Mouse (Mus musculus) limb, embryonic 10.5 days (tissue): Measurements from ENCODE around the gene Mr1. TPM values are rescaled to one million over a fixed set of nuclear protein-coding genes. Genes with fewer than 3 reads are reported as not detected.

Experiments used
- DNase-seq: peaks from one replicate; pipeline ENCODE4 v3.0.0-alpha.2; 2017; ENCODE audit warnings: low spot score
- H3K27ac ChIP-seq: fragments of 300-500 bp; sonication (generic); 2 replicates; pipeline ENCODE4 v1.5.1; 2016; ENCODE audit warnings: mild to moderate bottlenecking
- H3K27me3 ChIP-seq: fragments of 300-500 bp; sonication (generic); 2 replicates; pipeline ENCODE4 v1.6.1; 2016; ENCODE audit warnings: low read depth, mild to moderate bottlenecking; ENCODE audit not compliant: poor library complexity, severe bottlenecking
- H3K36me3 ChIP-seq: fragments of 300-500 bp; sonication (generic); 2 replicates; pipeline ENCODE4 v1.6.1; 2016; ENCODE audit warnings: mild to moderate bottlenecking, moderate library complexity
- H3K4me1 ChIP-seq: fragments of 300-500 bp; sonication (generic); 2 replicates; pipeline ENCODE4 v1.6.1; 2016
- H3K4me3 ChIP-seq: fragments of 300-500 bp; sonication (generic); 2 replicates; pipeline ENCODE4 v1.5.1; 2016; ENCODE audit warnings: mild to moderate bottlenecking, moderate library complexity
- H3K9me3 ChIP-seq: fragments of 300-500 bp; sonication (generic); replicated peaks from 2 replicates; pipeline ENCODE4 v1.6.1; 2016; ENCODE audit warnings: mild to moderate bottlenecking
- WGBS: fragments of 180-500 bp; shearing (Covaris S2); methylation state at CpG from one replicate; pipeline ENCODE4 v1.1.7; 2016; 5-methylcytosine and 5-hydroxymethylcytosine counted together
- polyA plus RNA-seq: library from polyadenylated mRNA; unstranded; fragments of >200 nt; fragmentation: Nextera tagmentation; extraction: Ambion mirVana; gene quantifications from 2 replicates; pipeline ENCODE4 v1.2.1, GENCODE M21; 2016

Mr1 gene
- polyA plus RNA-seq, 1 experiment from 2014 or later: 1.5 TPM

DNA sequence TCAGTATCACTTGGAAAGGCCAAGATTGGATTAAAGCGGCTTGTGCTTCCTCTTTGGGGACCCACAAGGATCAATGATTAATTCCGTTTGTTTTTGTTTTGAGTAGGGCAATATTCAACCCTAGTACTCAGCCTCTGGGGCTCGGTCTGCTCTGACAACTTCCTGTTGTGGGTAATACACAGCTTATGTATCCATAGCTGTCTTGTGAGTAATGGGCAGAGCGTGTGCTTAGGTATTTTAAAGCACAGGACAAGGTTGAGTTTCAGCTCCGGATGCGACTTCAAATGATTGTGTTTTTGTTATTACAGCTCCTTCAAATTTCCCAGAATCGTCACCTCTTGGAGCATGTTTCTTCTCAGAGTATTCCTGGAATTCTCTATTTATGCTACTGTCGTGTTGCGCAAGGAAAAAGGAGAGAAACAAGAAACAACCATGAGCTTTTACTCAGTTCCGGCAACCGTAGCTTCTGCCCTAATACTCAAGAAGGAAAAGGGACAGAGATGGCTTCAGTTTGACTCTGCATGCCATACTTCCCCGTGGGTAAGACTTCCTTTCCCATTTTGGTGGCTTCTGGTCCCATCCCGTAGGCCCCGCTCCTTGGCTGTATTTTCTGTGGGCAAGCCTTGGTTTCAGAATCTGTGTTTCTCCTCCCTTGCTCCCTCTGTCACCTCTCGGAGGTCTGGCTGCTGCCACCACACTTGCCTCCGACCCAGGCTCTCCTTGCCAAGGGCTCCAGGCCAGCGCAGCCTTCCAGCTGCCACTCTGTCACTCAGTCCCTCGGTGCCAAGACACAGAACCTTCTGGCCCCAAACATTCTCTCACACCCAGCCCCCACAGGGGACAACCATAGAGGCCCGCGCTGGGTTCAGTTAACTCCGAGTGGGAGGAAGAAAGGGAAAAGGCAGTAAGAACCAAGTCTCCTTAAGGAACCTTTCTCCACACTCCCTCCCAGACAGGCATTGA lies 24.4 kb downstream of the Mr1 start:
- Histone ChIP-seq H3K4me1 (peaks cover 7% of the 10 kb centered on the region; the same call in 1 of the 2 replicates), H3K4me3 (no peak overlapping the region), H3K27me3 (no peaks in the 10 kb centered on the region), H3K36me3 (no peaks in the 10 kb centered on the region), H3K27ac (peak overlapping the region; percentile 59; the same call in 1 of the 2 replicates), H3K9me3 (no peaks in the 10 kb centered on the region)
- DNase-seq: no peak
- 81% methylated on average over 21 of the region's 21 CpGs for WGBS

- no peak overlapping the region for H3K27ac ChIP-seq
Measured at GRCm38 (mm10) chr1:155119719-155120118, 26.9 kb downstream of the Mr1 start.

GRCm38 (mm10) chr1:155113946-155114345 lies 32.7 kb downstream of the Mr1 start:
- H3K4me1 ChIP-seq: peaks cover 30% of the 10 kb centered on the region
- no peak overlapping the region for H3K27ac ChIP-seq
- no peak for DNase-seq
- no peaks in the 10 kb centered on the region for H3K36me3 ChIP-seq
- H3K4me3 ChIP-seq: no peak overlapping the region
- peaks cover 19% of the 10 kb centered on the region; the same call in 1 of the 2 replicates for H3K27me3 ChIP-seq
- H3K9me3 ChIP-seq: no peaks in the 10 kb centered on the region
- 17% methylated on average over 3 of the region's 3 CpGs for WGBS

More at GRCm38 (mm10) chr1:155119719-155120118, 26.9 kb downstream of the Mr1 start:
- H3K27me3 ChIP-seq: no peaks in the 10 kb centered on the region
- H3K4me3 ChIP-seq: no peak overlapping the region
- no peaks in the 10 kb centered on the region for H3K36me3 ChIP-seq
- DNase-seq: no peak
- no peaks in the 10 kb centered on the region for H3K9me3 ChIP-seq
- peaks cover 7% of the 10 kb centered on the region; the same call in 1 of the 2 replicates for H3K4me1 ChIP-seq
- 46% methylated on average over 1 of the region's 1 CpGs for WGBS

DNA sequence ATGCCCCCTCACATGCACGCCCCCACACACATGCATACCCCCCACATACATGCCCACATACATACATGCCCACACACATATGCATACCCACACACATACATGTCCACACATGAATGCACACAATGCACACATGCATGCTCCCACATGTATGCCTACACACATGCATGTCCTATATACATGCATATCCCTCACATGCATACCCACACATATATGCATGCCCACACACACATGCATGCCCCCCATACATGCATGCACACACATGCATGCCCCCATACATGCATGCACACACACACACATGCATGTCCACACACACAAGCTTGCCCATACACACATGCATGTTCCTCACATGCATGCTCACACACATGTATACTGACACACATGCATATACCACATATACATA lies 33.7 kb downstream of the Mr1 start:
- Histone ChIP-seq H3K27me3 (peaks cover 19% of the 10 kb centered on the region; the same call in 1 of the 2 replicates), H3K36me3 (no peaks in the 10 kb centered on the region), H3K9me3 (no peaks in the 10 kb centered on the region), H3K4me1 (peaks cover 35% of the 10 kb centered on the region), H3K27ac (no peak overlapping the region), H3K4me3 (no peak overlapping the region)
- 86% methylated on average over 1 of the region's 1 CpGs for WGBS
- no peak for DNase-seq

- Histone ChIP-seq H3K9me3 (no peaks in the 10 kb centered on the region), H3K27me3 (peaks cover 19% of the 10 kb centered on the region; the same call in 1 of the 2 replicates), H3K4me3 (no peak overlapping the region), H3K27ac (no peak overlapping the region), H3K36me3 (no peaks in the 10 kb centered on the region), H3K4me1 (peaks cover 35% of the 10 kb centered on the region)
- DNase-seq: no peak
- WGBS: 42% methylated on average over 4 of the region's 4 CpGs
Measured at GRCm38 (mm10) chr1:155112118-155112517, 34.5 kb downstream of the Mr1 start.

DNA sequence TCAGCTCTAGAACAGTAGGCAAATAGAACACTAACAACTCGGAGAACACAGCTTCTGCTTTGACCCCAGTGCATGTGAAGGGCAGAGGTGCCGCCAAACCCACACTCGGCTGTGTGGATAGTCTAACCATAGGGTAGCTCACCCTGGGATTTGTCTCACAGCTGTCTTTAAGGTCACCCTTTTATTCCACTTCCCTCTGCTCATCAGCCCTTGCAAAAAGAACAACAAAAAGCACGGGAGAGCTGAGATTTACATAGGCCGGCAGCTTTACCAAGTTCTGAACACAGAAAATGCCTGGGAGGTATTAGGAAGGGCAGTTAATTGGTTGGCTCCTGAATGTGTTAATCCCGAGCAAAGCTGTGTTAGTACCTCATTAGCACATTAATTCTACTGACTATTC lies 35.1 kb downstream of the Mr1 start:
- Histone ChIP-seq H3K36me3 (no peaks in the 10 kb centered on the region), H3K4me1 (peaks cover 35% of the 10 kb centered on the region), H3K4me3 (no peak overlapping the region), H3K9me3 (no peaks in the 10 kb centered on the region), H3K27ac (no peak overlapping the region), H3K27me3 (peaks cover 19% of the 10 kb centered on the region; the same call in 1 of the 2 replicates)
- no peak for DNase-seq
- 22% methylated on average over 6 of the region's 6 CpGs for WGBS

DNA sequence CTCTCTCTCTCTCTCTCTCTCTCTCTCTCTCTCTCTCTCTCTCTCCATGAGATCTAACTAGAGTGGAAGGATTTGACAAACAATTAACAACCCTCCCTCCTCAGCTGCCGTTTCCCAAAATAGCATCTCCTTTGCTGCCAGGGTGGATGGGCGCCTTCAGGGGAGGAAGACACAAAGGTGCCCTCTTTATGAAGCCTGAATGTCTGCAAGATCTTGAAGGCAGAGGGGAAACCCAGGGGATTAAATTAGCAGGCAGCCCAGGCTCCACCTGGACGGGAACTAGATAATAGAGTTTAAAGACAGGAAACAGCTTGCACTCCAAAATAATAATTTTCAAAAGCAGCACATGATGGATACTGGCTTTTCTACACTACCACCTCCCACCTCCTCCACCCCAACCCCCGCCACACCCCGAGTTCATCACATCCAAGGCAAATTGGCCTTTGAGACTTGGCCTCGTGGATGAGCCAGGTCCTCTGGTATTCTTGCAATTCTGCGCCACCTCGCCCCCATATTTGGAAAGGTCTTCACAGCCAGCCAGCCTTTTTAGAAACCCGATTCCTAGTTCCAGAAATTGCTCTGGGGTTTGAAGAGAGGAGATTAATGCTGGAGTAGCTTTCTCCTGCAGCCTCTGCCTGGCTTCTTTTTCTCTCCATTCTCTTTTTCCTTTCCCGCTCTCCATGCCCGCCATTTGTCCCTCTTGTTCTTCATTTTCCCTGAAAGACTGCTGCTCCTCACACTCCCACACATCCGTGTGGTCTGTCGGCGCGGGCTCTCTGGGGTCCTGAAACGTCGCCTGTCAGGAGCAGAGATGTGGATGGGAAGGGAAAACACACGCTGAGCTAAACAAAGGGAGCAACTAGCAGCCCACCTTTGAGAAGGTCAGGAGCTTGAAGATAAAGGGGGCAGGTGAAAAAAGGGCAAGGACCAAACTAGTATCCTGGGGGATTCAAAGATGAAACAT lies 36.9 kb downstream of the Mr1 start:
- peak overlapping the region; percentile 71 for H3K27ac ChIP-seq

DNA sequence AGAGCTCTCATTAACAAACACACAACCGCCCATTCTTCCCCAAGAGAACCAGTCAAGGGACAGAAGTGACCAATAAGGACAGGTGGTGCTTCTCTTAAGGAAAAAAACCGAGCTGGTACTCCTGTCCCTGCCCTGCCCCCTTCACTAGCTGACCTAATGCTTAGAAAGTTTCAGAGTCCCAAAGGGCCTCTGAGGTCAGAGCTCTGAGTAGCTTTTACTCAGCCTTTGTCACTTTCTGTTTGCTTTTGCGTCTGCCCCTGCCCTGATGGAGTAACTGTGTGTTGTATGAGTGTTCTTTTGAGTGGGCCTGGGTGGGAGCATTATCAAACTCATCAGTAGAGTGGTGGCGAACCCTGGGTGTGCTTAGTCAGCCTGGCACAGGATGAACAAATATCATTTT lies 38.2 kb downstream of the Mr1 start:
- Histone ChIP-seq H3K9me3 (no peaks in the 10 kb centered on the region), H3K27me3 (peaks cover 19% of the 10 kb centered on the region; the same call in 1 of the 2 replicates), H3K27ac (no peak overlapping the region), H3K4me3 (no peak overlapping the region), H3K36me3 (no peaks in the 10 kb centered on the region), H3K4me1 (peaks cover 29% of the 10 kb centered on the region)
- no peak for DNase-seq
- WGBS: 40% methylated on average over 4 of the region's 4 CpGs

More for the DNA sequence above, 36.9 kb downstream of the Mr1 start:
- no peaks in the 10 kb centered on the region for H3K36me3 ChIP-seq
- no peak overlapping the region for H3K4me3 ChIP-seq
- WGBS: 29% methylated on average over 18 of the region's 18 CpGs
- no peaks in the 10 kb centered on the region for H3K9me3 ChIP-seq
- H3K27me3 ChIP-seq: peaks cover 19% of the 10 kb centered on the region; the same call in 1 of the 2 replicates
- H3K4me1 ChIP-seq: peaks cover 35% of the 10 kb centered on the region
- DNase-seq: peak; percentile 45

GRCm38 (mm10) chr1:155107843-155108242 lies 38.8 kb downstream of the Mr1 start:
- Histone ChIP-seq H3K4me1 (peaks cover 29% of the 10 kb centered on the region), H3K4me3 (no peak overlapping the region), H3K27me3 (peaks cover 19% of the 10 kb centered on the region; the same call in 1 of the 2 replicates), H3K36me3 (no peaks in the 10 kb centered on the region), H3K27ac (no peak overlapping the region), H3K9me3 (no peaks in the 10 kb centered on the region)
- 75% methylated on average over 5 of the region's 5 CpGs for WGBS
- no peak for DNase-seq

- Histone ChIP-seq H3K27me3 (peaks cover 13% of the 10 kb centered on the region; the same call in 1 of the 2 replicates), H3K4me1 (peaks cover 18% of the 10 kb centered on the region), H3K27ac (no peak overlapping the region), H3K9me3 (no peaks in the 10 kb centered on the region), H3K4me3 (no peak overlapping the region), H3K36me3 (no peaks in the 10 kb centered on the region)
- DNase-seq: no peak
- 81% methylated on average over 1 of the region's 1 CpGs for WGBS
Measured at GRCm38 (mm10) chr1:155106310-155106709, 40.3 kb downstream of the Mr1 start.

DNA sequence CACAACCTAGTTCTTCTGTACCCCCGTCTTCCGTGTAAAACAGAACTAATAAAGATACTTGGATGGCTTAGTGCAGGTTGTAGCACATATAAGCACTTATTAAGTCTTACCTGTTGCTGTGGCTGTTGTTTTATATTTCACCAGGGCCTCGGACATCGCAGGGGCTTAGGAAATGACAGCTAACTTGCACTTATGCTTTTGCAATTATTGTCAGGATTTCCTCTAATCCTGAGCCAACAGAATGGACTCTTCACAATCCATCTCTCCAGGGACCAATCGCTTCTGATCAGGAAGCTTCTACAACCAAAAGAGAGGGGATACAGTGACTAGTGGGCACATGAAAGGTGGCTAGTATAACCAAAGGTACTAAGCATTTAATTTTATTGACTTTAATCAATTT lies 42.6 kb downstream of the Mr1 start:
- Histone ChIP-seq H3K4me1 (peaks cover 11% of the 10 kb centered on the region), H3K9me3 (no peaks in the 10 kb centered on the region), H3K4me3 (no peak overlapping the region), H3K27me3 (no peaks in the 10 kb centered on the region), H3K27ac (no peak overlapping the region), H3K36me3 (no peaks in the 10 kb centered on the region)
- no peak for DNase-seq
- WGBS: 88% methylated on average over 5 of the region's 5 CpGs

GRCm38 (mm10) chr1:155102631-155103030 lies 44.0 kb downstream of the Mr1 start:
- Histone ChIP-seq H3K36me3 (no peaks in the 10 kb centered on the region), H3K27ac (no peak overlapping the region), H3K4me1 (peaks cover 11% of the 10 kb centered on the region), H3K9me3 (no peaks in the 10 kb centered on the region), H3K4me3 (no peak overlapping the region), H3K27me3 (no peaks in the 10 kb centered on the region)
- DNase-seq: no peak
- 75% methylated on average over 4 of the region's 4 CpGs for WGBS
